Mouse (Mus musculus) bone marrow, adult 2 months (tissue): ENCODE measurements at regions not wholly inside any gene's neighbourhood (a gene's known extent, or its start where the extent isn't known, plus 50 kb on each side); places are given as distances from the start of the nearest gene placed in this dataset.

Experiments used
- CTCF ChIP-seq: fragments of 200-500 bp; IDR thresholded peaks from 2 replicates; pipeline ENCODE4 v1.5.1; 2011; ENCODE audit warnings: low read length, control low read depth; ENCODE audit not compliant: control insufficient read depth, insufficient read depth
- POLR2A ChIP-seq: fragments of 200-500 bp; IDR thresholded peaks from 2 replicates; pipeline ENCODE4 v1.6.1; 2011; ENCODE audit warnings: low read depth, mild to moderate bottlenecking, control low read depth, low read length, borderline replicate concordance; ENCODE audit not compliant: control insufficient read depth

DNA sequence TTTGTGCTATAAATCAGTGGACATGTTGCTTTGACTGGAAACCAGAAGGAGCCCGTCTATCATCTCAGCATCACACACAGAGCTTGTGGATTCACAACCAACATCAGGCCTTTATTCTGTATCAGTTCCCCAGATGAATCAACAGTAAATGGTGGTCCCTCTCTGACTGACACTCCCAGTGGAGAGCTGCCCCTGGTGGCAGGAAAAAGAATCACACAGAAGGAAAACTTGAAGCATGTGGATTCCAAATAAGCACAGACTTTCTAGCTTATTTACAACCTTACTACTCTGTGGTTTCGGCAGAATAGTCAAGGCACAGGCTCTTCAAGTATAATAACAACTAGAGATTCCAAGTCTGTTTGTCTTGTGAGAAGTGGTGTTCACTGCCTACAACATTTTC is 981.7 kb downstream of the 4930444P10Rik start:
- TF ChIP-seq CTCF (no peak), POLR2A (no peak)
